Mouse (Mus musculus): ENCODE results near the gene C2cd3.

GRCm38 (mm10) chr7:100331269-100331668 lies 40.8 kb upstream of the C2cd3 start:
- TF ChIP-seq CTCF (conservative IDR thresholded peaks at IDR 0.05; ENCODE audit: low read length) (no peak), POU5F1 (IDR thresholded peaks at IDR 0.05; ENCODE audit: borderline replicate concordance, low read length) (no peak), NANOG (IDR thresholded peaks at IDR 0.05; ENCODE audit: borderline replicate concordance, low read length) (no peak)
